Mouse (Mus musculus) erythroblast, adult 5-6 weeks (primary cell): Measurements from ENCODE around the gene Nme6. TPM values are rescaled to one million over a fixed set of nuclear protein-coding genes. Genes with fewer than 3 reads are reported as not detected.
A peak's percentile ranks its signal among the peaks of the same experiment; 100 is the strongest.

ENCODE experiments used
- ATAC-seq: replicated peaks from 2 replicates; pipeline ENCODE4 v1.8.0; 2016; ENCODE audit warnings: moderate number of reproducible peaks, mild to moderate bottlenecking, moderate TSS enrichment, inconsistent platforms; ENCODE audit not compliant: poor library complexity, low FRiP score, severe bottlenecking
- total RNA-seq, 2 experiments: library from RNA; stranded (forward) in 1 of 2; stranded (reverse) in 1 of 2; fragments of 150-400 nt in 1 of 2; fragments of 200-764, 138-1000 nt in 1 of 2; gene quantifications; 2 replicates each; pipeline versions ENCODE4 v1.2.3 to v1.2.4; 2015 to 2017; ENCODE audit warnings: low replicate concordance in 2 of 2

Nme6 gene
- total RNA-seq, 2 experiments from 2014 or later: 13.3 to 14.4 TPM

DNA sequence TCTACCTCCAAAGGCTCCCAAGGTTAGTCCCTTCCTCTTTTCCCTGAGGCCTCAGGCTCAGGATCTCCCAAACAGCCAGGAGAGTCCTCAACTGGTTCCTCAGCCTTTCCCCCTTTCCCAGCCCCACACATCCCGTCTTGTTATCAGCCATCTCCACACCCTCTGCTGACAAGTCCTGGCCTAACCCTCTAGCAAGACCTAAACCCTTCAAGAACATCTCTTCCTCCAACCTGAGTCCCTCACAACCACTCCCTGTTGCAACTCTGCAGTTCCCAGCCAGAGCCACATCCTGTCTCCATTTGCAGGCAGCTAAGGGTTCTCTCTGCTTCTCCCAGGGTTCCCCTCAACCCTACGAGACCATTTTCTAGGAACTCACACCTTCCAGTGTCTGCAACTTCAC, 33.7 kb downstream of the Nme6 start:
- no peak for ATAC-seq

DNA sequence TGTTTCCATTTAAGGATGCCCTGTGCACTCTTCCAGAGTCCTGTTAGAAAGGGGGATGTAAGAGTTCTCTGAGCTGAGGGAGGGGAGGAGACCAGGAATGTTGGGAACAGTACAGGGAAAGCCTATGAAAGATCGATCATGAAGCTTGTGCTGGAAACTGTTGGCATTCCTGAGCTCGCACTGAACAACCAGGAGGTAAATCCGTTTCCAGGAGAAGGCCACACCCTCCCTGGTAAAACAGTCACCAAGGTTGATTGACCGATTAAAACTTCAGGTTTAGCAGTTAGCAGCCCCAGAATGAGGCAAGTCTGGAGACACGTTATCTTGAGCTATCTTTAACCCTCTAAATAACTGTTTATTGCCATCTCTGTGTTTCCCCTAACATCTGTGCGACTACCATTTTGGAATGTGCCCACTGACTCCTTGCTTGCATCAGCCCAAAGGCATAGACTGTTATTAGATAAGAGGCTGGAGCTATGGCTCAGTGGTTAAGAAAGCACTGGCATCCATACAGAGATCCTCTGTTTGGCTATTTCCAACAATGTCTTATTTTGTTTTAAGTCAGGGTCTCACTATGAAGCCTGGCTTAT, 38.5 kb downstream of the Nme6 start:
- ATAC-seq: no peak

GRCm38 (mm10) chr9:109874797-109875691, 42.5 kb downstream of the Nme6 start, which contains the start of gene Cdc25a:
TSS of gene Cdc25a (plus strand) at chr9:109875579.
- peak; percentile 98 for ATAC-seq

GRCm38 (mm10) chr9:109875695-109876601, 43.4 kb downstream of the Nme6 start:
- ATAC-seq: peak; percentile 51

DNA sequence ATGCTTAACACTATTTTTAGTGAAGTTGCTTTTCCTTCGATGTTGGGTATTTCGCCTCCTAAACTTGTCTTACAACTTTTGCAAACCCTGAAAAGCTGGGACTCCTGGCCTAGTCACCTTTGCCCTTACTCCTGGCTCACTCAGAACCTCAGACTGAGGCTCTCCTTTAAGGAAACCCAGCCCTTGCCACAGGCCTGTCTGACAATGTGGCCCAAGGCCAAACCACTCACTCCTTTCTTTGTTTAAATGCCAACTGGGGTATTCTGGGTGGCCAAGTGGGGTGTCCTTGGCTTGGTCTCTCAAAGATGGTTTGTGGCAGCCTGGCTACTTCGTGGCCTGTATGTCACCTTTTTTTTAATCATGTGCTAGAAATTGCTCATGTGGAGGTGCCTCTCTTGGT, 44.2 kb downstream of the Nme6 start:
- ATAC-seq: 0 out of 2 replicates have a peak, but pooled peaks have one; percentile 13

DNA sequence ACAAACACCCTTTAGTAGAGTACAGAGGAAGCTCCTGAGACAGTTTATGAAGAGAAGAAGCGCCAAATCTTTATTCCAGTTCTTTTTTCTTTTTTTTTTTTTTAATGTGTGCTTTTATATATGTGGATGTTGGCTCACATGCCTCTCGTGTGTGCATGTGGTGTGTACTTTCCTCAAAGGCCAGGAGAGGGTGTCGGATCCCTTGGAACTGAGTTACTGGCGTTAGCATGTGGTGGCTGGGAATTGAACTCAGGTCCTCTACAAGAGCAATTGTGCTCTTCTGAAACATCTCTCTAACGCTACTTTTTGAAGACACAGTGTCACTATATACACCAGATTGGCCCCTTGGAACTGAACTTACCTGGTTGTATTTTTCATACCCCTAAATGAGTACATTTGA, 45.1 kb downstream of the Nme6 start:
- ATAC-seq: no peak

DNA sequence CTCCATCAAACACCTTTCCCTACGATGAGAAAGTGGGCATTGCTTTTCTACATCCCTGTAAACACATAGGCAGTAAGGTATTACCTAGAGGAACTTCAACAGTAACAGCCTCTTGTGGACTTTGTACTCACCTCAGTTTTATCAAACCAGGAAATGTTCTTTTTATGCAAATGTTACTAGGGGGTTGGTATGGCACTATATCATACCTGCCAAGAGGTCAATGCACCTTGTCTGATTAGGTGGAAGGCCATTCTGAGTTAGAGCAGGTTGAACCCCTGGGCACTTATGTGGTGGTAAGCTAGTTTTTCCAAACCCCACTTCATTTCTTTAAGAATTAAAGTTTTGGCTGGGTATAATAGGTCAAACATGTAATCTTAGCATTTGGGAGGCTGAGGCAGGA, 46.8 kb downstream of the Nme6 start:
- no peak for ATAC-seq

- ATAC-seq: no peak
Observed at GRCm38 (mm10) chr9:109886259-109886658, 53.7 kb downstream of the Nme6 start.

GRCm38 (mm10) chr9:109887321-109887720, 54.8 kb downstream of the Nme6 start:
- no peak for ATAC-seq

- ATAC-seq: no peak
Observed at GRCm38 (mm10) chr9:109891501-109891900, 59.0 kb downstream of the Nme6 start.

Other genes with a start within 250 kb of the Nme6 start
- not detected in 2 replicates for gene Fbxw24, start 206.7 kb upstream of the Nme6 start, total RNA-seq (2015; ENCODE audit: low replicate concordance)
- not detected in 2 replicates for gene Fbxw24, start 206.7 kb upstream of the Nme6 start, total RNA-seq (2017; ENCODE audit: low replicate concordance)
- gene Fbxw25, start 168.1 kb upstream of the Nme6 start, total RNA-seq (2015; ENCODE audit: low replicate concordance): not detected in 2 replicates
- gene Fbxw25, start 168.1 kb upstream of the Nme6 start, total RNA-seq (2017; ENCODE audit: low replicate concordance): not detected in 2 replicates
- gene Fbxw18, start 130.0 kb upstream of the Nme6 start, total RNA-seq (2015; ENCODE audit: low replicate concordance): not detected in 2 replicates
- not detected in 2 replicates for gene Fbxw18, start 130.0 kb upstream of the Nme6 start, total RNA-seq (2017; ENCODE audit: low replicate concordance)
- gene Fbxw26, start 86.7 kb upstream of the Nme6 start, total RNA-seq (2015; ENCODE audit: low replicate concordance): not detected in 2 replicates
- not detected in 2 replicates for gene Fbxw26, start 86.7 kb upstream of the Nme6 start, total RNA-seq (2017; ENCODE audit: low replicate concordance)
- gene Fbxw27, start 42.1 kb upstream of the Nme6 start, total RNA-seq (2015; ENCODE audit: low replicate concordance): not detected in 2 replicates
- not detected in 2 replicates for gene Fbxw27, start 42.1 kb upstream of the Nme6 start, total RNA-seq (2017; ENCODE audit: low replicate concordance)
- gene Spink8, start 20.5 kb upstream of the Nme6 start, total RNA-seq (2015; ENCODE audit: low replicate concordance): not detected in 2 replicates
- not detected in 2 replicates for gene Spink8, start 20.5 kb upstream of the Nme6 start, total RNA-seq (2017; ENCODE audit: low replicate concordance)
- 1,587 and 1,606 TPM in 2 replicates for gene Camp, start 16.9 kb downstream of the Nme6 start, total RNA-seq (2015; ENCODE audit: low replicate concordance)
- 742 and 898 TPM in 2 replicates for gene Camp, start 16.9 kb downstream of the Nme6 start, total RNA-seq (2017; ENCODE audit: low replicate concordance)
- gene Cdc25a, start 42.8 kb downstream of the Nme6 start, total RNA-seq (2015; ENCODE audit: low replicate concordance): 10.0 and 11.1 TPM in 2 replicates
- gene Cdc25a, start 42.8 kb downstream of the Nme6 start, total RNA-seq (2017; ENCODE audit: low replicate concordance): 13.5 and 15.8 TPM in 2 replicates
- 12.1 and 14.2 TPM in 2 replicates for gene Map4, start 98.7 kb downstream of the Nme6 start, total RNA-seq (2015; ENCODE audit: low replicate concordance)
- gene Map4, start 98.7 kb downstream of the Nme6 start, total RNA-seq (2017; ENCODE audit: low replicate concordance): 6.0 and 10.5 TPM in 2 replicates